Comparison of ENCODE assay signal across 9 mouse cellular contexts in genomic region chr10:45086637-45087036, GRCm38 (mm10). TPM values are rescaled to one million over a fixed set of nuclear protein-coding genes. Genes with fewer than 3 reads are reported as not detected.
DNase-seq lines count a peak whose midpoint lies in the region; ATAC-seq lines count a peak whose summit lies in the region.
"Had no signal": no experiment of that assay in that cellular context is flagged by ENCODE, and none has a peak within 500 bp of the region (broad histone marks: within the 10 kb centered on the region; RNA-seq: fewer than 3 reads in every experiment).

No protein-coding gene starts in this region.

- peaks cover 24% of the 10 kb centered on the region for H3K4me1 ChIP-seq in midbrain, embryonic 10.5 days
- peaks cover 3% of the 10 kb centered on the region for H3K4me1 ChIP-seq in midbrain, embryonic 16.5 days (ENCODE audit: control insufficient read depth, insufficient read depth, low read length)

- no peak overlapping the region for H3K9ac ChIP-seq in midbrain, embryonic 16.5 days (ENCODE audit: low read depth, low read length)

- H3K4me2 ChIP-seq in midbrain, embryonic 16.5 days (ENCODE audit: low read length): no peak overlapping the region

- peaks cover 43% of the 10 kb centered on the region for H3K36me3 ChIP-seq in midbrain, embryonic 10.5 days
- H3K36me3 ChIP-seq in midbrain, embryonic 16.5 days (ENCODE audit: control insufficient read depth, insufficient read depth, low read length): no peaks in the 10 kb centered on the region

- no peaks in the 10 kb centered on the region for H3K9me3 ChIP-seq in midbrain, embryonic 10.5 days (replicated peaks)
- no peaks in the 10 kb centered on the region for H3K9me3 ChIP-seq in midbrain, embryonic 16.5 days (replicated peaks; ENCODE audit: control insufficient read depth, low read length, poor library complexity, severe bottlenecking)

- H3K27ac ChIP-seq in midbrain, embryonic 10.5 days (replicated peaks): no peak overlapping the region
- no peak overlapping the region for H3K27ac ChIP-seq in midbrain, embryonic 16.5 days (ENCODE audit: low read length)
- H3K27ac ChIP-seq: macrophage had no signal

- peak; percentile 46 for DNase-seq in gastrocnemius, postnatal 10 days
- DNase-seq in gastrocnemius, postnatal 25 days: no peak
- peak; percentile 32 for DNase-seq in midbrain, embryonic 10.5 days (ENCODE audit: low spot score)
- peak; percentile 44 for DNase-seq in adrenal gland, postnatal 25 days
- peak; percentile 60 for DNase-seq in lung, postnatal 14 days
- no peak for DNase-seq in urinary bladder, postnatal 36 days (ENCODE audit: low spot score in 2 of 2)

- WGBS in midbrain, embryonic 10.5 days: 59% methylated on average over 5 of the region's 5 CpGs
- WGBS in midbrain, embryonic 16.5 days: 60% methylated on average over 5 of the region's 5 CpGs

- H3K4me3 ChIP-seq in midbrain, embryonic 10.5 days: no peak overlapping the region
- H3K4me3 ChIP-seq in midbrain, embryonic 16.5 days (ENCODE audit: low read depth, low read length): no peak overlapping the region

- ATAC-seq in midbrain, embryonic 16.5 days: no peak
- no peak; the same call in 1 of the 2 replicates for ATAC-seq in granulocyte monocyte progenitor cell, adult 5-6 weeks (replicated peaks; ENCODE audit: poor library complexity, severe bottlenecking)

- no peaks in the 10 kb centered on the region for H3K27me3 ChIP-seq in midbrain, embryonic 10.5 days (ENCODE audit: low read depth, poor library complexity, severe bottlenecking)
- no peaks in the 10 kb centered on the region for H3K27me3 ChIP-seq in midbrain, embryonic 16.5 days (ENCODE audit: control insufficient read depth, insufficient read depth, low read depth, low read length)

RNA-seq across cellular contexts. Expression of gene Prep, which starts 19.6 kb away (rescaled TPM):
- 10 to 100 TPM in 1 of 2 experiments, 1 to 10 TPM in 1; 9.9 to 10.6 TPM for total RNA-seq in gastrocnemius, postnatal 10 days (2021)
- total RNA-seq in gastrocnemius, postnatal 25 days (2021): 1 to 10 TPM; 7.0 to 7.3 TPM
- 34.3 and 36.6 TPM in 2 replicates for polyA plus RNA-seq in midbrain, embryonic 10.5 days (2016; fragmentation: Nextera tagmentation; extraction: Ambion mirVana)
- polyA plus RNA-seq in midbrain, embryonic 16.5 days (2015; fragmentation: Nextera tagmentation; extraction: Ambion mirVana): 26.1 and 26.3 TPM in 2 replicates
- 25.4 and 27.3 TPM in 2 replicates for total RNA-seq in adrenal gland, postnatal 25 days (2021)
- total RNA-seq in granulocyte monocyte progenitor cell, adult 5-6 weeks (2014; fragmentation: Nextera tagmentation): 15.0 and 17.3 TPM in 2 replicates
- total RNA-seq in granulocyte monocyte progenitor cell, adult 5-6 weeks (2017): 12.7 and 14.3 TPM in 2 replicates

Comparison
In these comparisons a context has a peak if more than half of its experiments do, and no peak if none do; other contexts are left out.
1. DNase-seq: peak in gastrocnemius, postnatal 10 days (single experiment), midbrain, embryonic 10.5 days (single experiment), adrenal gland, postnatal 25 days (single experiment) and lung, postnatal 14 days (single experiment); none in gastrocnemius, postnatal 25 days (single experiment) and urinary bladder, postnatal 36 days (0 of 2).